Mouse (Mus musculus): ENCODE measurements around the gene S100a2. TPM values are rescaled to one million over a fixed set of nuclear protein-coding genes. Genes with fewer than 3 reads are reported as not detected.

S100a2 gene
- polyA plus RNA-seq, 1 experiment: not detected

DNA sequence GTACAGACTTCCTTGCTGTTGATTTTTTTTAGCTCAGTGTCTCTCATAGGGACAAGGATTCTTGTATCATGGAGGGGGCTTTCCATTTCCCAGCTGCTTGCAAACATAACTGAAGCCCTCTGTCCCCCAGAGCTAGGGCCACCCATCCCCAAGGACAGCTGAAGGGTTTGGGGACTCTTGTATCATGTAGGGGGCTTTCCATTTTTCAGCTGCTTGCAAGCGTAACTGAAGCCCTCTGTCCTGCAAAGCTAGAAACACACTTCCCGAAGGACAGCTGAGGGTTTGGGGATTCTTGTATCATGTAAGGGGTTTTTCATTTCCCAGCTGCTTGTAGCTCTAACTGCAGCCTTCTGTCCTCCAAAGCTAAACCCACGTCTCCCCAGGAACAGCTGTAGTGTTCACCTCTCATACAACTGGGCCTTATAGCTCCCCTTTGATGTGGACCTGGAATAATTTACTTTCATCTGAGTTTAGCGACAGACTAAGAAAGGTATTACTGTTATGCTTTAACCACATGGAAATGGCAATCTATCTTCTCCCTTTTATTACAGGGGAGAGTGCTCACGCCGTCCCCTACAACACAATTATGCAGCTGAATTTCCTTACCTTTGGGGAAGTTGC is 29.9 kb upstream of the S100a2 start, which contains the start of gene S100a3:
Gene S100a3, plus strand, starts transcription at position 571 of the 621 bp plus-strand sequence.
- no peaks in the 10 kb centered on the region for H3K79me2 ChIP-seq (ENCODE audit: control insufficient read depth, insufficient read depth)
- no peaks in the 10 kb centered on the region for H3K79me3 ChIP-seq (ENCODE audit: low read depth)
- H3K36me3 ChIP-seq (ENCODE audit: control insufficient read depth, insufficient read depth): no peaks in the 10 kb centered on the region
- H3ac ChIP-seq (ENCODE audit: control insufficient read depth, insufficient read length, low read depth): no peak within 1 kb of the TSS
- no peaks in the 10 kb centered on the region for H3K27me3 ChIP-seq (ENCODE audit: control insufficient read depth, insufficient read depth, insufficient read length)
- TF ChIP-seq FOSL1 (IDR thresholded peaks at IDR 0.05; ENCODE audit: insufficient read depth, low read length, poor library complexity, severe bottlenecking) (no peak), CTCF (IDR thresholded peaks at IDR 0.05; ENCODE audit: control insufficient read depth, insufficient read depth, insufficient read length) (no peak), CEBPB (IDR thresholded peaks at IDR 0.05; ENCODE audit: low read depth) (no peak), MYOG (IDR thresholded peaks at IDR 0.05; ENCODE audit: control insufficient read depth, extremely low read depth, insufficient read length) (no peak), USF1 (IDR thresholded peaks at IDR 0.05; ENCODE audit: low read depth) (no peak), MYOD1 (IDR thresholded peaks at IDR 0.05; ENCODE audit: control insufficient read depth, insufficient read length, low read depth) (no peak), MAX (IDR thresholded peaks at IDR 0.05) (no peak)
- no peak within 1 kb of the TSS for H3K4me3 ChIP-seq (ENCODE audit: insufficient read depth, poor library complexity, severe bottlenecking)

DNA sequence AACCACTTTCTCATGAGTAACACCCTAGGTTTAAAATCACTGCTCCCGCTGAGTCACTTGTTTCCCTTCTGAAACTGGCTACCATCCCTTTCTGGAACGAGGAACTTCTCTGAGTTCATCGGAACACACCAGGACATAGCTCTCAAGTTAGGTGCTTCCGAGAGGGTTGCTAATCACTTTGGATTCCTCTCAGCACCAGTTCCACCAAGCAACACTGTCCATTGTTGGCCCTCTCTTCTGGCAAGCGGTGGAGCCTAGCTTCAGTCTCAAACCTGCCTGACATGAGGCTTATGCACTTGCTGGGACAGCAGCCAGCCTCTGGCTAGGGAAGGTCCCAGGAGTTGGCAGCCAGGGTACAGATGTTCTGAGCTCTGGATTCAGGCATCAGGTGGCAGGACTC is 15.4 kb upstream of the S100a2 start:
- Histone ChIP-seq H3K4me3 (ENCODE audit: insufficient read depth, poor library complexity, severe bottlenecking) (no peak overlapping the region), H3K79me3 (ENCODE audit: low read depth) (no peaks in the 10 kb centered on the region), H3K36me3 (ENCODE audit: control insufficient read depth, insufficient read depth) (no peaks in the 10 kb centered on the region), H3ac (ENCODE audit: control insufficient read depth, insufficient read length, low read depth) (no peak overlapping the region), H3K27me3 (ENCODE audit: control insufficient read depth, insufficient read depth, insufficient read length) (no peaks in the 10 kb centered on the region), H3K79me2 (ENCODE audit: control insufficient read depth, insufficient read depth) (no peaks in the 10 kb centered on the region)
- TF ChIP-seq USF1 (IDR thresholded peaks at IDR 0.05; ENCODE audit: low read depth) (no peak), MAX (IDR thresholded peaks at IDR 0.05) (peak; percentile 8), MYOG (IDR thresholded peaks at IDR 0.05; ENCODE audit: control insufficient read depth, extremely low read depth, insufficient read length) (no peak), MYOD1 (IDR thresholded peaks at IDR 0.05; ENCODE audit: control insufficient read depth, insufficient read length, low read depth) (no peak), FOSL1 (IDR thresholded peaks at IDR 0.05; ENCODE audit: insufficient read depth, low read length, poor library complexity, severe bottlenecking) (peak; percentile 2), CTCF (IDR thresholded peaks at IDR 0.05; ENCODE audit: control insufficient read depth, insufficient read depth, insufficient read length) (no peak), CEBPB (IDR thresholded peaks at IDR 0.05; ENCODE audit: low read depth) (no peak)

DNA sequence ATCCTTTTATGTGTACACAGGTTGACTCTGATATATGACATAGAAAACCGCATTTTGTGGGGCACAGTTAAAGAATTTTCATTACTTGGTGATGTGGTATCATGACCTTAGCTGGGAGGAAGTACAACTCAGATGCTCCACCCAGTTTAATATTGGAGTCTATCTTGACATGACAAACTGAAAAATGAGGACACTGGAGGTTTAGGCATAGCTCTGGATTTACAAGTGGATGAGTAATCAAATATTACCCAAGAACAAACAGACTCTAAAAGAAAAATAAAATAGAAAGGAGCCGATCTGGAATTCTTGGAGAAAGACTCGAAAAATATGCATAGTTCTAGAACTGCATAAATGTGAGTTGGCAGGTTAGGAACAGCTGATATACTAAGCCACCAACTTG is 14.7 kb upstream of the S100a2 start:
- no peaks in the 10 kb centered on the region for H3K36me3 ChIP-seq (ENCODE audit: control insufficient read depth, insufficient read depth)
- H3K4me3 ChIP-seq (ENCODE audit: insufficient read depth, poor library complexity, severe bottlenecking): no peak overlapping the region
- H3K79me2 ChIP-seq (ENCODE audit: control insufficient read depth, insufficient read depth): no peaks in the 10 kb centered on the region
- peak; percentile 82 for TF ChIP-seq CEBPB (IDR thresholded peaks at IDR 0.05; ENCODE audit: low read depth)
- TF ChIP-seq MYOG (IDR thresholded peaks at IDR 0.05; ENCODE audit: control insufficient read depth, extremely low read depth, insufficient read length): no peak
- H3ac ChIP-seq (ENCODE audit: control insufficient read depth, insufficient read length, low read depth): no peak overlapping the region
- H3K79me3 ChIP-seq (ENCODE audit: low read depth): no peaks in the 10 kb centered on the region
- H3K27me3 ChIP-seq (ENCODE audit: control insufficient read depth, insufficient read depth, insufficient read length): no peaks in the 10 kb centered on the region

DNA sequence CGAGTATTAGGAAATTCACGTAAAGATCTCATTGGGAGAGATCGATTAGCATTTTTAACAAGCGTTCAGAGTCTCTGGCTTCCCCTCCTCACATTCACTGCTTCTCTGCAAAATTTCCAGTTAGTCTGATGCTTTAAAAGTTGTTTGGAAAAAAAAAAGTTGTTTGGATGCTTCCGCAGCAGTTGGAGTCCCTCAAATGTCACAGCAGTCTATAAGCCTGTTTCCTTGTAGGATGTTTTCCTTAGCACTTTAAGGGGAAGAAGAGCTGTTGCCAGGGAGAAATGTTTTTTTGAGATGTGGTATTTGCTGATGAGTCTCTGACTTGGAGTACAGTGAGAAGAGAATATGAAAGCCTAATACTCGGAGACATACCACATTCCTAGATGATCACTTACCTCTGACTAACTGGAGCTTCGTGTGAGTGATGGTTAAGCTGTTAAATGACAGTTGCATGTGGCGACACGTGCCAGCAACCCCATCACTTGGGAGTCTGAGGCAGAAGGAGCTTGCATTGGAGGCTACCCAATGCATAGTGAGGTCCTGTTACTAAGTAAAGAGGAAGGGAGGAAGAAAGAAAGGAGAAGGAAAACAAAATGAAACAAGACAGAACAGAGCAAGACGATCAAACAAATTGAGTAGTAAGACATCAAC is 13.6 kb upstream of the S100a2 start:
- Histone ChIP-seq H3K36me3 (ENCODE audit: control insufficient read depth, insufficient read depth) (no peaks in the 10 kb centered on the region), H3K79me3 (ENCODE audit: low read depth) (no peaks in the 10 kb centered on the region), H3K4me3 (ENCODE audit: insufficient read depth, poor library complexity, severe bottlenecking) (no peak overlapping the region), H3K79me2 (ENCODE audit: control insufficient read depth, insufficient read depth) (no peaks in the 10 kb centered on the region), H3K27me3 (ENCODE audit: control insufficient read depth, insufficient read depth, insufficient read length) (no peaks in the 10 kb centered on the region), H3ac (ENCODE audit: control insufficient read depth, insufficient read length, low read depth) (no peak overlapping the region)
- TF ChIP-seq MAX (IDR thresholded peaks at IDR 0.05) (peak; percentile 91), USF1 (IDR thresholded peaks at IDR 0.05; ENCODE audit: low read depth) (peak; percentile 48), MYOG (IDR thresholded peaks at IDR 0.05; ENCODE audit: control insufficient read depth, extremely low read depth, insufficient read length) (no peak), FOSL1 (IDR thresholded peaks at IDR 0.05; ENCODE audit: insufficient read depth, low read length, poor library complexity, severe bottlenecking) (no peak), MYOD1 (IDR thresholded peaks at IDR 0.05; ENCODE audit: control insufficient read depth, insufficient read length, low read depth) (peak; percentile 52)

DNA sequence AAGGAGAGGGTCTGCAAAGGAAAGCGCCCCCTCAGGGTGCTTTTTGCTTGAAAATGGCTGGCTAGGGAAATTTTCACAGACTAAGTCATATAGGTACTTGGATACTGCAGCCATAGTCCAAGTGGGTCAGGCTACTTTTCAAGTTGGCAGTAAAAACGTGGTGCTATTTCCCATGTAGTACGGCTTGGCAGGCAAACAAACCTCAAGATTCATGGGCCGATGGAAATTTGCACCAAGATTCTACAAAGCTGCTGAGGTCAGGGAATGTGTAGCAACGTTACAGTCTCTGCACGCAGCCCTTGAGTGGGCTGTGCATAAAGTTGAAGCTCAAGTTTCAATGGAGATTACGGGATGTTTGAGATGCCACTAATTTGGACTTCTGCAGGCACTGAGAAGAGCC is 10.6 kb upstream of the S100a2 start:
- Histone ChIP-seq H3K27me3 (ENCODE audit: control insufficient read depth, insufficient read depth, insufficient read length) (no peaks in the 10 kb centered on the region), H3ac (ENCODE audit: control insufficient read depth, insufficient read length, low read depth) (no peak overlapping the region), H3K36me3 (ENCODE audit: control insufficient read depth, insufficient read depth) (no peaks in the 10 kb centered on the region), H3K79me2 (ENCODE audit: control insufficient read depth, insufficient read depth) (no peaks in the 10 kb centered on the region), H3K4me3 (ENCODE audit: insufficient read depth, poor library complexity, severe bottlenecking) (no peak overlapping the region), H3K79me3 (ENCODE audit: low read depth) (no peaks in the 10 kb centered on the region)
- TF ChIP-seq MYOG (IDR thresholded peaks at IDR 0.05; ENCODE audit: control insufficient read depth, extremely low read depth, insufficient read length) (no peak), MAX (IDR thresholded peaks at IDR 0.05) (no peak), CEBPB (IDR thresholded peaks at IDR 0.05; ENCODE audit: low read depth) (no peak), USF1 (IDR thresholded peaks at IDR 0.05; ENCODE audit: low read depth) (no peak), MYOD1 (IDR thresholded peaks at IDR 0.05; ENCODE audit: control insufficient read depth, insufficient read length, low read depth) (no peak), FOSL1 (IDR thresholded peaks at IDR 0.05; ENCODE audit: insufficient read depth, low read length, poor library complexity, severe bottlenecking) (no peak), CTCF (IDR thresholded peaks at IDR 0.05; ENCODE audit: control insufficient read depth, insufficient read depth, insufficient read length) (no peak)

DNA sequence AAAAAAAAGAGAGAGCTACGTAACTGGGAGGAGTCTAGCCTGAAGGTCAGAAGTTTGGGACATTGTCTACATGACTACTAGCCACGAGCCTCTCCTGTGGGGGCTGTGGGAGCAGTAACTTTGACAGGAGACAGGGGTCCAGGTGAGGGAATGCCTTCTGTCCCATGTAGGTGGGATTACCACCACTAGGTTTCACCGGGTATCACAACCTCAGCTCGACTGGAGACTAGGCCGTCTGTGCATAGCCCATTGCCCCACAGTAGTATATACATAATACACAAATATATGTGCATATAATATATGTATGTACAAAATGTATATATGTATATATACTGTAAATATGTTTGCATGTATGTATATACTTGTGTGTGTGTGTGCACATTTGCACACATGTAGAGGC is 8.9 kb upstream of the S100a2 start:
- Histone ChIP-seq H3K79me3 (ENCODE audit: low read depth) (no peaks in the 10 kb centered on the region), H3ac (ENCODE audit: control insufficient read depth, insufficient read length, low read depth) (no peak overlapping the region), H3K36me3 (ENCODE audit: control insufficient read depth, insufficient read depth) (no peaks in the 10 kb centered on the region), H3K27me3 (ENCODE audit: control insufficient read depth, insufficient read depth, insufficient read length) (no peaks in the 10 kb centered on the region), H3K79me2 (ENCODE audit: control insufficient read depth, insufficient read depth) (no peaks in the 10 kb centered on the region), H3K4me3 (ENCODE audit: insufficient read depth, poor library complexity, severe bottlenecking) (no peak overlapping the region)
- TF ChIP-seq CEBPB (IDR thresholded peaks at IDR 0.05; ENCODE audit: low read depth) (no peak), CTCF (IDR thresholded peaks at IDR 0.05; ENCODE audit: control insufficient read depth, insufficient read depth, insufficient read length) (no peak), USF1 (IDR thresholded peaks at IDR 0.05; ENCODE audit: low read depth) (no peak), MYOG (IDR thresholded peaks at IDR 0.05; ENCODE audit: control insufficient read depth, extremely low read depth, insufficient read length) (no peak), MYOD1 (IDR thresholded peaks at IDR 0.05; ENCODE audit: control insufficient read depth, insufficient read length, low read depth) (no peak), FOSL1 (IDR thresholded peaks at IDR 0.05; ENCODE audit: insufficient read depth, low read length, poor library complexity, severe bottlenecking) (no peak), MAX (IDR thresholded peaks at IDR 0.05) (no peak)
